Mouse (Mus musculus): Measurements from ENCODE around the gene Adora2b.

Gene Adora2b

GRCm38 (mm10) chr11:62248401-62249244, at the start of gene Adora2b:
Gene Adora2b (plus strand): TSS chr11:62248984.
- DNase-seq (ENCODE audit: low spot score): peak; percentile 28

- DNase-seq (ENCODE audit: low spot score): no peak
These were observed 47.8 kb upstream of the Adora2b start for GRCm38 (mm10) chr11:62200901-62201512.

GRCm38 (mm10) chr11:62202645-62203044, 46.1 kb upstream of the Adora2b start:
- DNase-seq (ENCODE audit: low spot score): no peak

- no peak for DNase-seq (ENCODE audit: low spot score)
These were observed 39.7 kb upstream of the Adora2b start for GRCm38 (mm10) chr11:62209111-62209510.

GRCm38 (mm10) chr11:62209891-62210290, 38.9 kb upstream of the Adora2b start:
- no peak for DNase-seq (ENCODE audit: low spot score)

GRCm38 (mm10) chr11:62213384-62213989, 35.3 kb upstream of the Adora2b start:
- no peak for DNase-seq (ENCODE audit: low spot score)

- DNase-seq (ENCODE audit: low spot score): no peak
These were observed 33.7 kb upstream of the Adora2b start for GRCm38 (mm10) chr11:62215107-62215506.

GRCm38 (mm10) chr11:62217751-62218150, 31.0 kb upstream of the Adora2b start:
- DNase-seq (ENCODE audit: low spot score): no peak

- DNase-seq (ENCODE audit: low spot score): no peak
These were observed 27.9 kb upstream of the Adora2b start for GRCm38 (mm10) chr11:62220756-62221510.

GRCm38 (mm10) chr11:62223416-62223815, 25.4 kb upstream of the Adora2b start:
- DNase-seq (ENCODE audit: low spot score): no peak

- DNase-seq (ENCODE audit: low spot score): no peak
These were observed 24.8 kb upstream of the Adora2b start for GRCm38 (mm10) chr11:62223962-62224361.

GRCm38 (mm10) chr11:62224797-62225196, 24.0 kb upstream of the Adora2b start:
- DNase-seq (ENCODE audit: low spot score): no peak

- DNase-seq (ENCODE audit: low spot score): no peak
These were observed 8.0 kb upstream of the Adora2b start for GRCm38 (mm10) chr11:62240631-62241261.

- no peak for DNase-seq (ENCODE audit: low spot score)
These were observed 4.9 kb upstream of the Adora2b start for GRCm38 (mm10) chr11:62243871-62244270.

GRCm38 (mm10) chr11:62244471-62244870, 4.3 kb upstream of the Adora2b start:
- DNase-seq (ENCODE audit: low spot score): no peak

GRCm38 (mm10) chr11:62247759-62248400, 904 bp upstream of the Adora2b start:
- DNase-seq (ENCODE audit: low spot score): no peak

GRCm38 (mm10) chr11:62249266-62250037, 668 bp downstream of the Adora2b start:
- no peak for DNase-seq (ENCODE audit: low spot score)

- DNase-seq (ENCODE audit: low spot score): no peak
These were observed 2.3 kb downstream of the Adora2b start for GRCm38 (mm10) chr11:62251047-62251446.

- DNase-seq (ENCODE audit: low spot score): no peak
These were observed 4.6 kb downstream of the Adora2b start for GRCm38 (mm10) chr11:62253380-62253779.

- DNase-seq (ENCODE audit: low spot score): no peak
These were observed 10.4 kb downstream of the Adora2b start for GRCm38 (mm10) chr11:62259214-62259613.

All from urinary bladder, postnatal 10 days (tissue).